Comparison of ENCODE assay signal across 8 mouse cellular contexts in genomic region chr5:112577750-112578149, GRCm38 (mm10). TPM values are rescaled to one million over a fixed set of nuclear protein-coding genes. Genes with fewer than 3 reads are reported as not detected.
A peak's percentile ranks its signal among the peaks of the same experiment; 100 is the strongest.
DNase-seq lines count a peak whose midpoint lies in the region; ATAC-seq lines count a peak whose summit lies in the region.

No protein-coding gene starts in this region.

- peaks cover 34% of the 10 kb centered on the region for H3K27me3 ChIP-seq in neural tube, embryonic 11.5 days (ENCODE audit: control insufficient read depth, insufficient read depth, low read length)
- H3K27me3 ChIP-seq in midbrain, embryonic 10.5 days (ENCODE audit: low read depth, poor library complexity, severe bottlenecking): peaks cover 100% of the 10 kb centered on the region

- H3K4me3 ChIP-seq in neural tube, embryonic 11.5 days (ENCODE audit: low read depth, low read length): no peak overlapping the region
- peak overlapping the region; percentile 65 for H3K4me3 ChIP-seq in midbrain, embryonic 10.5 days

- ATAC-seq in neural tube, embryonic 11.5 days (ENCODE audit: insufficient read depth, low FRiP score, low TSS enrichment): no peak

- no peaks in the 10 kb centered on the region for H3K9me3 ChIP-seq in neural tube, embryonic 11.5 days (ENCODE audit: control insufficient read depth, low read length)
- no peaks in the 10 kb centered on the region for H3K9me3 ChIP-seq in midbrain, embryonic 10.5 days (replicated peaks)

- DNase-seq in neural tube, embryonic 11.5 days (ENCODE audit: low spot score): peak; percentile 33
- no peak for DNase-seq in neural tube, embryonic 10.5 days (ENCODE audit: extremely low spot score, low spot score)
- peak; percentile 63 to 73 for DNase-seq in frontal cortex, postnatal 36 days (ENCODE audit: low spot score in 2 of 2)
- DNase-seq in midbrain, embryonic 10.5 days (ENCODE audit: low spot score): peak; percentile 36
- no peak for DNase-seq in yolk sac, embryonic 10.5 days (ENCODE audit: low spot score)
- no peak for DNase-seq in spleen, adult 12 weeks (ENCODE audit: low spot score)
- DNase-seq in kidney, adult 8-10 months: no peak
- DNase-seq in gastrocnemius, postnatal 36 days: no peak

- no peak overlapping the region for H3K27ac ChIP-seq in neural tube, embryonic 11.5 days (ENCODE audit: low read depth, low read length)
- peak overlapping the region; percentile 71; the same call in 1 of the 2 replicates for H3K27ac ChIP-seq in midbrain, embryonic 10.5 days (replicated peaks)

- no peak overlapping the region for H3K9ac ChIP-seq in neural tube, embryonic 11.5 days (ENCODE audit: low read length)

- no peaks in the 10 kb centered on the region for H3K36me3 ChIP-seq in neural tube, embryonic 11.5 days (ENCODE audit: control insufficient read depth, insufficient read depth, low read length)
- H3K36me3 ChIP-seq in midbrain, embryonic 10.5 days: no peaks in the 10 kb centered on the region

- peaks cover 2% of the 10 kb centered on the region; the same call in 1 of the 2 replicates for H3K4me1 ChIP-seq in neural tube, embryonic 11.5 days (ENCODE audit: control insufficient read depth, insufficient read depth, low read length)
- peaks cover 57% of the 10 kb centered on the region for H3K4me1 ChIP-seq in midbrain, embryonic 10.5 days

- H3K4me2 ChIP-seq in neural tube, embryonic 11.5 days (ENCODE audit: low read depth): no peak overlapping the region

- 7% methylated on average over 10 of the region's 10 CpGs for WGBS in neural tube, embryonic 11.5 days
- 12% methylated on average over 10 of the region's 10 CpGs for WGBS in midbrain, embryonic 10.5 days

- intact Hi-C loops in gastrocnemius, postnatal 36 days (cut with DNase I): no loop called here

RNA-seq across cellular contexts. Expression of gene Sez6l, which starts 0.8 kb away (rescaled TPM):
- polyA plus RNA-seq in neural tube, embryonic 11.5 days (2014; fragmentation: Nextera tagmentation; extraction: Ambion mirVana): 4.7 and 4.8 TPM in 2 replicates
- polyA plus RNA-seq in midbrain, embryonic 10.5 days (2016; fragmentation: Nextera tagmentation; extraction: Ambion mirVana): 1.7 and 2.7 TPM in 2 replicates
- under 1 TPM in 1 of 2 experiments, not detected in 1; 0.05 TPM for total RNA-seq in gastrocnemius, postnatal 36 days (2021)

Comparison
In these comparisons a context has a peak if more than half of its experiments do, and no peak if none do; other contexts are left out.
1. DNase-seq: peak in neural tube, embryonic 11.5 days (single experiment), frontal cortex, postnatal 36 days (2 of 2) and midbrain, embryonic 10.5 days (single experiment); none in neural tube, embryonic 10.5 days (single experiment), yolk sac, embryonic 10.5 days (single experiment), spleen, adult 12 weeks (single experiment), kidney, adult 8-10 months (0 of 2) and gastrocnemius, postnatal 36 days (0 of 2).